18 mouse cellular contexts compared by ENCODE assay signal in genomic region chr13:75685438-75685837, GRCm38 (mm10).
"Had no signal": no experiment of that assay in that cellular context is flagged by ENCODE, and none has a peak within 500 bp of the region (broad histone marks: within the 10 kb centered on the region; RNA-seq: fewer than 3 reads in every experiment).

No protein-coding gene starts in this region.

- H3K36me3 ChIP-seq: lung, embryonic 15.5 days; midbrain, embryonic 13.5 days; midbrain, embryonic 15.5 days; neural tube, embryonic 12.5 days had no signal

- H3K27me3 ChIP-seq: lung, embryonic 15.5 days; megakaryocyte, embryonic 14.5 days; midbrain, embryonic 13.5 days; midbrain, embryonic 15.5 days; neural tube, embryonic 12.5 days had no signal

- H3K9ac ChIP-seq: liver, postnatal 0 days; lung, embryonic 15.5 days; midbrain, embryonic 13.5 days; midbrain, embryonic 15.5 days; neural tube, embryonic 12.5 days had no signal

- H3K9me3 ChIP-seq: lung, embryonic 15.5 days; megakaryocyte, embryonic 14.5 days; midbrain, embryonic 13.5 days; midbrain, embryonic 15.5 days; neural tube, embryonic 12.5 days had no signal

- H3K27ac ChIP-seq: lung, embryonic 15.5 days; macrophage; midbrain, embryonic 13.5 days; midbrain, embryonic 15.5 days; neural tube, embryonic 12.5 days had no signal

- DNase-seq: liver, postnatal 0 days; lung, adult 2 months; lung, postnatal 14 days; lung, postnatal 36 days; right cerebral cortex, postnatal 25 days; right cerebral cortex, postnatal 4 days; spleen, adult 18-20 months; thymus, adult 2 months; thymus, postnatal 25 days; thymus, postnatal 4 days had no signal

- H3K4me1 ChIP-seq: lung, embryonic 15.5 days; megakaryocyte, embryonic 14.5 days; midbrain, embryonic 13.5 days; midbrain, embryonic 15.5 days; neural tube, embryonic 12.5 days had no signal

- H3K4me2 ChIP-seq: lung, embryonic 15.5 days; midbrain, embryonic 11.5 days; midbrain, embryonic 13.5 days; midbrain, embryonic 15.5 days; neural tube, embryonic 12.5 days had no signal

- ATAC-seq: liver, postnatal 0 days; lung, postnatal 0 days; midbrain, embryonic 13.5 days; midbrain, embryonic 15.5 days had no signal

- H3K4me3 ChIP-seq: lung, embryonic 15.5 days; megakaryocyte, embryonic 14.5 days; midbrain, embryonic 13.5 days; midbrain, embryonic 15.5 days; neural tube, embryonic 12.5 days had no signal
